Mouse (Mus musculus) cerebellum, postnatal 14 days (tissue): ENCODE measurements at regions not wholly inside any gene's neighbourhood (a gene's known extent, or its start where the extent isn't known, plus 50 kb on each side); places are given as distances from the start of the nearest gene placed in this dataset.
"Not testable (repeated sequence)": the region's sequence is repeated elsewhere in the genome, so short reads cannot be mapped to it uniquely, and the experiment has no call there.

Source experiments
- DNase-seq, 2 experiments: peaks; one replicate each; pipeline ENCODE4 v3.0.0; 2021; ENCODE audit warnings: mixed read lengths in 2 of 2

GRCm38 (mm10) chr3:118194754-118195153 lies 326.0 kb upstream of the Snx7 start:
- DNase-seq, result no peak

- DNase-seq, result peak; percentile 30 to 33
Measured at GRCm38 (mm10) chr3:118189382-118189781, 320.6 kb upstream of the Snx7 start.

- no peak for DNase-seq
Measured at GRCm38 (mm10) chr3:118177446-118177845, 308.7 kb upstream of the Snx7 start.

- peak; percentile 48 to 51 for DNase-seq
Measured at GRCm38 (mm10) chr3:118162916-118163315, 294.2 kb upstream of the Snx7 start.

- no peak for DNase-seq
Measured at GRCm38 (mm10) chr3:118144788-118145187, 276.1 kb upstream of the Snx7 start.

- DNase-seq, result peak; percentile 5 to 8
Measured at GRCm38 (mm10) chr3:118141731-118142130, 273.0 kb upstream of the Snx7 start.

- no peak for DNase-seq
Measured at GRCm38 (mm10) chr3:118140108-118140507, 271.4 kb upstream of the Snx7 start.

GRCm38 (mm10) chr3:118128349-118128748 lies 259.6 kb upstream of the Snx7 start:
- DNase-seq, result not testable (repeated sequence)

GRCm38 (mm10) chr3:118102635-118103034 lies 233.9 kb upstream of the Snx7 start:
- no peak for DNase-seq

- DNase-seq, result no peak
Measured at GRCm38 (mm10) chr3:118084508-118084907, 215.8 kb upstream of the Snx7 start.

GRCm38 (mm10) chr3:118072363-118072762 lies 203.6 kb upstream of the Snx7 start:
- no peak for DNase-seq

GRCm38 (mm10) chr3:118070129-118070528 lies 201.4 kb upstream of the Snx7 start:
- DNase-seq, result no peak

- DNase-seq, result no peak
Measured at GRCm38 (mm10) chr3:118063679-118064078, 194.9 kb upstream of the Snx7 start.

- no peak for DNase-seq
Measured at GRCm38 (mm10) chr3:118062569-118062968, 193.8 kb upstream of the Snx7 start.

- DNase-seq, result no peak
Measured at GRCm38 (mm10) chr3:118047016-118047415, 178.3 kb upstream of the Snx7 start.

- no peak for DNase-seq
Measured at GRCm38 (mm10) chr3:118046536-118046935, 177.8 kb upstream of the Snx7 start.

GRCm38 (mm10) chr3:118036501-118036900 lies 167.8 kb upstream of the Snx7 start:
- DNase-seq, result no peak

- DNase-seq, result no peak
Measured at GRCm38 (mm10) chr3:117995401-117995800, 126.7 kb upstream of the Snx7 start.

- no peak for DNase-seq
Measured at GRCm38 (mm10) chr3:117994110-117994509, 125.4 kb upstream of the Snx7 start.

GRCm38 (mm10) chr3:117990561-117990960 lies 121.8 kb upstream of the Snx7 start:
- DNase-seq, result no peak

- no peak for DNase-seq
Measured at GRCm38 (mm10) chr3:117988443-117988842, 119.7 kb upstream of the Snx7 start.

- DNase-seq, result peak in 1 of 2 experiments; percentile 4
Measured at GRCm38 (mm10) chr3:117975638-117976037, 106.9 kb upstream of the Snx7 start.

- no peak for DNase-seq
Measured at GRCm38 (mm10) chr3:117968805-117969204, 100.1 kb upstream of the Snx7 start.

- DNase-seq, result no peak
Measured at GRCm38 (mm10) chr3:117938426-117938825, 69.7 kb upstream of the Snx7 start.

GRCm38 (mm10) chr3:117927527-117927926 lies 58.8 kb upstream of the Snx7 start:
- DNase-seq, result no peak
